Mouse (Mus musculus) embryonic stem cell, embryonic (primary cell): ENCODE data around the gene Dlx2.

Experiments
- CTCF ChIA-PET, 4 experiments: fragments of 300-600 bp in 2 of 4; fragments of 350-600 bp in 2 of 4; sonication (Branson Sonifier 250); formaldehyde crosslinking; loops; one replicate each; lab custom pipeline; 2022; ENCODE audit warnings: inconsistent platforms in 2 of 4; lab: Charles Lee
- POLR2A ChIA-PET, 4 experiments: fragments of 300-600 bp in 2 of 4; fragments of 350-600 bp in 2 of 4; sonication (Branson Sonifier 250); formaldehyde crosslinking; loops; one replicate each; lab custom pipeline; 2022; ENCODE audit warnings: antibody characterized with exemption in 4 of 4, inconsistent platforms in 1 of 4; lab: Charles Lee

Gene Dlx2

GRCm38 (mm10) chr2:71528714-71529510, 17.6 kb downstream of the Dlx2 start:
- ChIA-PET POLR2A (interaction anchor here (0.5 to 4.1 kb wide), 26 partner anchors 10 to 635 kb away, joined by 3 to 58 read pairs (median 4); partner anchors contain the start of genes Metap1d (in 3 of the 4), Dlx2 (in 2 of the 4), Hat1 (in 1 of the 4) and Pdk1 (in 1 of the 4)), CTCF (interaction anchor here in 2 of 4 experiments (0.6 to 1.5 kb wide), 5 partner anchors 13 to 309 kb away, joined by 3 to 4 read pairs (median 3); no protein-coding TSS in a partner anchor)

- ChIA-PET POLR2A (interaction anchor here (0.5 to 4.1 kb wide), 15 partner anchors 11 to 345 kb away, joined by 3 to 58 read pairs (median 4); partner anchors contain the start of genes Metap1d (in 2 of the 4), Dlx2 (in 1 of the 4) and Pdk1 (in 1 of the 4)), CTCF (interaction anchor here in 2 of 4 experiments (1.2 to 1.5 kb wide), 3 partner anchors 14 to 310 kb away, joined by 3 to 4 read pairs (median 3); no protein-coding TSS in a partner anchor)
Observed at GRCm38 (mm10) chr2:71528014-71528713, 18.4 kb downstream of the Dlx2 start, which contains the start of gene Dlx1. Gene Dlx1 (plus strand): TSS chr2:71528113.

GRCm38 (mm10) chr2:71527323-71528013, 19.1 kb downstream of the Dlx2 start:
- CTCF ChIA-PET, result interaction anchor here in 1 of 4 experiments (1.2 kb wide), 1 partner anchor 17 kb away, joined by 4 read pairs; no protein-coding TSS in a partner anchor
- POLR2A ChIA-PET, result interaction anchor here in 3 of 4 experiments (0.6 to 4.1 kb wide), 10 partner anchors 10 to 1780 kb away, joined by 3 to 58 read pairs (median 4); partner anchors contain the start of genes Dlx2 (in 1 of the 3), Metap1d (in 1 of the 3) and Pdk1 (in 1 of the 3)

DNA sequence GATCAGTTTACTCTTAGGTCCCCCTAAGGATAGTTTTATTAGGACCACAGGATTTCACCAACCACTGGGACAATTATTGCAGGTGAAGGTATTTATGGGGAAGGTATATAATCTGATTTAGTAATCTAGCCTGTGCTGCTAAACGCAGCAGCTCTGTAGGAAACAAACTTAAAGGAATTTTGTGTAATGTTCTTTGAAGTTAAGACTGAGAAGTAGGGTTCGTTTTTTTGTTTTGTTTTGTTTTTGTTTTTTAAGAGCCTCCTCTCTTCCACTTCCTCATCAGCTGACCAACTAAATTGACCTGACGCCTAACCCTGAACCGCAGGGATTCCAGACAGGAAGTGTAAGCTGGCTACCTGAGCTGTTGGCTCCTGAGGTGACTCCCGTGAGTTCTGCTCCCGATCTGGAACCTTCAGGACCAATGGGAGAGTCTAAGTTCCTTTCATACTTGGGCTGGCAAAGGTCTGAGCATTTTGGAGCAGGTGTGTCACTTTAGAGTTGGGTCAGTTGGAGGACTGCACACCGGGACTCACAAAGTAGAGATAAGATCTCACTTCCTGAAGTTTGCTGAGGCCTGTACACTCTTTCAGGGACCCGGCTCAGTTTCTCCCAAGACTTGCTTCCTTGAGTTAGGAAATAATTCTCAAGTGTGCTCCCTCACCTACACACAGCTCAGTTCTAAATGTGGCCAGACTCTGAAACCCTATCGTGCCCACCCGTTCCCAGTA, 19.8 kb downstream of the Dlx2 start:
- POLR2A ChIA-PET, result interaction anchor here in 2 of 4 experiments (0.6 to 4.1 kb wide), 6 partner anchors 9 to 1781 kb away, joined by 3 to 58 read pairs (median 4); partner anchors contain the start of genes Dlx2 (in 1 of the 2), Metap1d (in 1 of the 2) and Pdk1 (in 1 of the 2)
- CTCF ChIA-PET, result no interaction called here

- POLR2A ChIA-PET, result interaction anchor here in 2 of 4 experiments (0.6 to 1.0 kb wide), 4 partner anchors 43 to 1052 kb away, joined by 3 to 8 read pairs (median 4); partner anchors contain the start of genes Hat1 (in 1 of the 2) and Metap1d (in 1 of the 2)
- CTCF ChIA-PET, result no interaction called here
Observed at GRCm38 (mm10) chr2:71524763-71525162, 21.8 kb downstream of the Dlx2 start.

GRCm38 (mm10) chr2:71523431-71523830, 23.1 kb downstream of the Dlx2 start:
- CTCF ChIA-PET, result no interaction called here

DNA sequence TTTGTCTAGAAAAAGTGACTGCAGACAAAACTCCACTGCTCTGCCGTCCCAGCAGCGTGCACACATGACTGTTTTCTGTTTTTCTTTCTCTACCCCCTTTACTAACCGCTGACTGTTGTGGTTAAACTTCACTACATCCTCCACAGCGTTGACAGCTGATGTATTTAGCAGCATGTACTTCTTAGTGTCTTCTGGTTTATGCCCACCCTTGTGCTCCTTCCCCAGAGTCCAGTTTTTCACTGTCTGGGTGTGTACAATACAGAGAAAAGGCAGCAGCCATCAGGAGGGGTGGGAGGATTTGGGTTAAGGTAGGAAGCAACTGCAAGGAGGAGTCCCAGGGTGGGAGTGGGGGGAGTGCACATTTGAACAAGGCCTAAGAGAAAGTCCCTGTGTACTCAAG, 23.7 kb downstream of the Dlx2 start:
- ChIA-PET POLR2A (no interaction called here), CTCF (no interaction called here)

More at GRCm38 (mm10) chr2:71523431-71523830, 23.1 kb downstream of the Dlx2 start:
- POLR2A ChIA-PET, result no interaction called here

DNA sequence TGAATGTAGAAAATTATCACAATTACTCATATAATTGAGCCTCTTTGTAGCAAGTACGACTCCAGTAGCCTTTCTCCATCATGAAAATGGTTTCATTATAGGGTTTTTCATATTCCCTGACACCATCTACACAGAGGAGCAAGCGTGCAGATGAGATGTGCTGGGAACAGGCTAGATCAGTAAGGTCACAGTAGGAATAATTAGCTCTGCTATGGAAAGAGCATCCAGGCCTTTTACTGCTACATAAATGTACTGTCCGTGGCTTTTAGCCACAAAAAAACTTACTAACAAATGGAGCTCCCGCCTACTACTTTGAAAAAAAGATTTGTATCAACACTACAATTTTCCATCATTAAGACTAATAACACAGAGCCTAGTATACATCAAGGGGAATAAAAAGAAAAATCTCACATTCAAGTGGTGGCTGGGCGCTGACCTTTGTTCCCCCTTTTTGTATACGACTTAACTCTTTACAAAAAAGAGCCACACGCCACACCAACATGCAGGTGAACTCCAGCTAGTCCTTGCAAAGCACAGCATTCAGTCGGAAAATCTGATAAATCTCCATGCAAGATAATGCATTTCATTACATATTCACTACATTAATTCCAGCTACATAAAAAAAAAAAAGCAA, 29.0 kb downstream of the Dlx2 start:
- ChIA-PET POLR2A (interaction anchor here in 2 of 4 experiments (0.6 to 1.1 kb wide), 6 partner anchors 10 to 138 kb away, joined by 3 to 4 read pairs (median 3); partner anchors contain the start of gene Dlx1 (in 1 of the 2)), CTCF (interaction anchor here in 1 of 4 experiments (0.5 kb wide), 1 partner anchor 376 kb away, joined by 4 read pairs; no protein-coding TSS in a partner anchor)

- ChIA-PET POLR2A (interaction anchor here in 2 of 4 experiments (1.0 to 1.1 kb wide), 4 partner anchors 10 to 22 kb away, joined by 3 to 4 read pairs (median 4); partner anchors contain the start of gene Dlx1 (in 1 of the 2)), CTCF (interaction anchor here in 1 of 4 experiments (0.6 kb wide), 1 partner anchor 336 kb away, joined by 3 read pairs; no protein-coding TSS in a partner anchor)
Observed at GRCm38 (mm10) chr2:71516995-71517394, 29.6 kb downstream of the Dlx2 start.

DNA sequence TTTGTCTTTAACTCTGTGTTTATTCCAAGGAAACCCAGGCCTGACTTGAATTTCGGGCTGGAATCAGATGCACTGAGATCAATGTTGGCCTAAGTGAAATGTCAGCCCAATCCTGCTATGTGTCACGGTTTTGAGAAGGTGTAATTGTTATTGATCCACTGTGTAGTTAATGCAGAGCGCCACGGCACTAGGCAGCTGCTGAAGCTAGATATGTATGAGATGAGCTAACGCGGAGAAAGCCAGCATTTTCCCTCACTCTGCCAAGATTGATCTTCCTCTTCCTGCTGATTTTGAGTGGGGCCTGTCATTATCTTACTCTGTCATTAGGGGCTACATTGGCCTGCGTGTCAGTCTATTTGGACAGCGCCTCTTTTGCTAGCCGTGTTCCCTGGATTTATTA, 34.2 kb downstream of the Dlx2 start:
- ChIA-PET POLR2A (interaction anchor here in 1 of 4 experiments (0.7 to 1.7 kb wide), 4 partner anchors 55 to 584 kb away, joined by 3 to 5 read pairs (median 4); partner anchors contain the start of gene Metap1d), CTCF (interaction anchor here in 2 of 4 experiments (0.5 to 0.6 kb wide), 3 partner anchors 16 to 453 kb away, joined by 3 to 4 read pairs (median 3); no protein-coding TSS in a partner anchor)

DNA sequence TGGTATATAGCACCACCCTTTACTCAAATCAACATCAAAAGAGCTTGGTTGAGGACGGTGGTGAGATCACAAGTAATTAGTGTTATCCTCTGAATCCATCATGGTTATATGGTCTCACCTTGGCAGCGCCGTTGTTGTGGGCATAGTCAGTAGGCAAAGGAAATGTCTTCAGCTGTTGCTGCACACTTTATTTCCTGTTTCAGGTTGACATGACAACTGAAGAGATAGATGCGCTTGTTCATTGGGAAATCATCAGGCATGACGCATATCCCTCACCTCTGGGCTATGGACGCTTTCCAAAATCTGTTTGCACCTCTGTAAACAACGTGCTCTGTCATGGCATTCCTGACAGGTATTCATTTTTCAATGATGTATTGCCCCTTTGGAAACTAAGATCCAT, 35.3 kb downstream of the Dlx2 start:
- ChIA-PET CTCF (no interaction called here), POLR2A (interaction anchor here in 1 of 4 experiments (1.7 kb wide), 1 partner anchor 58 kb away, joined by 5 read pairs; the partner anchor contains the start of gene Metap1d)

- ChIA-PET POLR2A (interaction anchor here in 1 of 4 experiments (1.2 to 1.5 kb wide), 3 partner anchors 10 to 53 kb away, joined by 3 read pairs; no protein-coding TSS in a partner anchor), CTCF (no interaction called here)
Observed at GRCm38 (mm10) chr2:71504852-71505251, 41.7 kb downstream of the Dlx2 start.

GRCm38 (mm10) chr2:71499276-71500230, 47.0 kb downstream of the Dlx2 start:
- CTCF ChIA-PET, result interaction anchor here in 2 of 4 experiments (0.6 to 1.1 kb wide), 2 partner anchors 22 to 37 kb away, joined by 3 read pairs; no protein-coding TSS in a partner anchor

GRCm38 (mm10) chr2:71497175-71497574, 49.4 kb downstream of the Dlx2 start:
- POLR2A ChIA-PET, result interaction anchor here in 1 of 4 experiments (1.2 to 1.8 kb wide), 3 partner anchors 11 to 48 kb away, joined by 3 to 5 read pairs (median 3); partner anchors contain the start of gene Metap1d

More at GRCm38 (mm10) chr2:71499276-71500230, 47.0 kb downstream of the Dlx2 start:
- POLR2A ChIA-PET, result interaction anchor here in 3 of 4 experiments (0.6 to 2.4 kb wide), 19 partner anchors 8 to 675 kb away, joined by 3 to 10 read pairs (median 5); partner anchors contain the start of genes Metap1d (in 2 of the 3) and Itga6 (in 1 of the 3)

More at GRCm38 (mm10) chr2:71497175-71497574, 49.4 kb downstream of the Dlx2 start:
- CTCF ChIA-PET, result interaction anchor here in 1 of 4 experiments (0.7 kb wide), 1 partner anchor 20 kb away, joined by 3 read pairs; no protein-coding TSS in a partner anchor
